Mouse (Mus musculus) megakaryocyte, embryonic 14.5 days (primary cell): ENCODE results near the gene Ccdc8.

Experiments used
- FLI1 ChIP-seq: IDR thresholded peaks from 2 replicates; pipeline ENCODE4 v1.6.1; 2012; ENCODE audit warnings: low read length, inconsistent platforms, mixed read lengths
- GATA1 ChIP-seq: IDR thresholded peaks from 3 replicates; pipeline ENCODE4 v1.6.1; 2012; ENCODE audit warnings: mixed read lengths, low read length, inconsistent platforms, borderline replicate concordance

GRCm38 (mm10) chr7:16945419-16945818 is 47.1 kb upstream of the Ccdc8 start:
- TF ChIP-seq GATA1 (no peak), FLI1 (no peak)
